Mouse (Mus musculus): ENCODE results near the gene Fndc3b. TPM values are rescaled to one million over a fixed set of nuclear protein-coding genes. Genes with fewer than 3 reads are reported as not detected.

The Fndc3b gene
- polyA plus RNA-seq (2015; fragmentation: Nextera tagmentation; extraction: Ambion mirVana): 24.5 and 27.1 TPM in 2 replicates

- peak within 1 kb of the TSS; percentile 70 for H3K4me3 ChIP-seq (replicated peaks)
- no peaks in the 10 kb centered on the region for H3K36me3 ChIP-seq
- peak; percentile 86 for ATAC-seq (ENCODE audit: insufficient read depth, low FRiP score, low read depth)
- H3K27me3 ChIP-seq (replicated peaks): no peaks in the 10 kb centered on the region
- under 1% methylated on average over 87 of the region's 90 CpGs for WGBS
- H3K9me3 ChIP-seq: no peaks in the 10 kb centered on the region
- peaks cover 18% of the 10 kb centered on the region for H3K4me1 ChIP-seq
- peak within 1 kb of the TSS; percentile 80 for H3K9ac ChIP-seq
- peak within 1 kb of the TSS; percentile 98 for H3K27ac ChIP-seq
- H3K4me2 ChIP-seq: peak within 1 kb of the TSS; percentile 57
Observed at GRCm38 (mm10) chr3:27710648-27711428, at the start of gene Fndc3b. TSS of gene Fndc3b (minus strand) at chr3:27711307.

DNA sequence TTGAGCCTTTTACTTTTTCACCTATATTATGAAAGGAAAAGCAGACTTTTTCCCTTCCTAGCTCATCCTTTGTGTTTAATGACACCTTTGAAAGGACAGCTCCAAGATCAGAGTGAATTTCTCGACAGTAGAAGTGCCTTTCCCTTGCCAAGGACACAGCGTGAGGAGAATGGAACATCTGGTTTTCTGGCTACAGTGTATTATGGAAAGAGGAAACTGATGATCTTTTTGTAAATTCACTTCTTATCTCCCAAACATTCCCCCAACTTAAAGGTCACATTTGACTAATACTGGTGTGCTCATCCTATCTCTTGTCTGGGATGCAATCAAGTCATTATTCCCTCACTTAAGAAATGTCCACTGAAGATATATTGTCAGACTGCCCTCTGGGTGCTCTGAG is 49.2 kb upstream of the Fndc3b start:
- Histone ChIP-seq H3K27me3 (replicated peaks) (no peaks in the 10 kb centered on the region), H3K4me3 (replicated peaks) (no peak overlapping the region)

GRCm38 (mm10) chr3:27758976-27759375 is 47.9 kb upstream of the Fndc3b start:
- Histone ChIP-seq H3K4me2 (no peak overlapping the region), H3K4me1 (no peaks in the 10 kb centered on the region), H3K27ac (no peak overlapping the region), H3K9ac (no peak overlapping the region), H3K4me3 (replicated peaks) (no peak overlapping the region), H3K9me3 (no peaks in the 10 kb centered on the region), H3K36me3 (no peaks in the 10 kb centered on the region), H3K27me3 (replicated peaks) (no peaks in the 10 kb centered on the region)
- WGBS: 36% methylated on average over 6 of the region's 6 CpGs
- no peak for ATAC-seq (ENCODE audit: insufficient read depth, low FRiP score, low read depth)

More for the DNA sequence above, 49.2 kb upstream of the Fndc3b start:
- no peak overlapping the region for H3K4me2 ChIP-seq
- ATAC-seq (ENCODE audit: insufficient read depth, low FRiP score, low read depth): no peak
- H3K27ac ChIP-seq: no peak overlapping the region
- no peak overlapping the region for H3K9ac ChIP-seq
- no peaks in the 10 kb centered on the region for H3K4me1 ChIP-seq
- WGBS: 38% methylated on average over 2 of the region's 2 CpGs
- no peaks in the 10 kb centered on the region for H3K36me3 ChIP-seq
- H3K9me3 ChIP-seq: no peaks in the 10 kb centered on the region

GRCm38 (mm10) chr3:27751657-27752056 is 40.5 kb upstream of the Fndc3b start:
- H3K36me3 ChIP-seq: no peaks in the 10 kb centered on the region
- no peak overlapping the region for H3K4me3 ChIP-seq (replicated peaks)
- H3K9ac ChIP-seq: no peak overlapping the region
- no peaks in the 10 kb centered on the region for H3K27me3 ChIP-seq (replicated peaks)
- H3K9me3 ChIP-seq: no peaks in the 10 kb centered on the region
- H3K4me1 ChIP-seq: no peaks in the 10 kb centered on the region
- H3K27ac ChIP-seq: no peak overlapping the region
- no peak overlapping the region for H3K4me2 ChIP-seq
- no peak for ATAC-seq (ENCODE audit: insufficient read depth, low FRiP score, low read depth)
- WGBS: 60% methylated on average over 5 of the region's 5 CpGs

DNA sequence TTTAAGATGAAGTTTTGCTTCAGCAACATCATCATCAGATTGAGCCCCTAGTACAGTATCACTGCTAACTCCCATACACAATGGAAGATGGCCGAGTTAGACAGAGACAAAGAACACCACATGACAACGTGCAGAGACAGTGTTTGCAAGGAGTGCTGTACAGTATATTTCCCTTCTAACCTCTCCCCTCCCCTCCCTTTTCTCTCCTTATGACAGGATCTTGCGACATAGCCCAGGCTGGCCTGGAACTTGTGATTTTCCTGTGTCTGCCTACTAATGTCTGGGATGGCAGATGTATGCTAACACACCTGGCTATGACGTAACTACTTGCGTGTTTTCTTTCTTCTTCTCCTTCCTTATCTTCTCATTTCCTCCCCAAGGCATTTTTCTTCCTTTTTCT is 40.0 kb upstream of the Fndc3b start:
- Histone ChIP-seq H3K9ac (no peak overlapping the region), H3K9me3 (no peaks in the 10 kb centered on the region), H3K4me1 (no peaks in the 10 kb centered on the region), H3K27ac (no peak overlapping the region), H3K27me3 (replicated peaks) (no peaks in the 10 kb centered on the region), H3K4me3 (replicated peaks) (no peak overlapping the region), H3K36me3 (no peaks in the 10 kb centered on the region), H3K4me2 (no peak overlapping the region)
- 66% methylated on average over 5 of the region's 5 CpGs for WGBS
- ATAC-seq (ENCODE audit: insufficient read depth, low FRiP score, low read depth): no peak

GRCm38 (mm10) chr3:27745651-27746050 is 34.5 kb upstream of the Fndc3b start:
- H3K36me3 ChIP-seq: no peaks in the 10 kb centered on the region
- H3K4me1 ChIP-seq: no peaks in the 10 kb centered on the region
- H3K9me3 ChIP-seq: no peaks in the 10 kb centered on the region
- H3K4me3 ChIP-seq (replicated peaks): no peak overlapping the region
- no peaks in the 10 kb centered on the region for H3K27me3 ChIP-seq (replicated peaks)
- H3K27ac ChIP-seq: no peak overlapping the region
- no peak for ATAC-seq (ENCODE audit: insufficient read depth, low FRiP score, low read depth)
- H3K4me2 ChIP-seq: no peak overlapping the region
- no peak overlapping the region for H3K9ac ChIP-seq
- WGBS: 92% methylated on average over 9 of the region's 9 CpGs

DNA sequence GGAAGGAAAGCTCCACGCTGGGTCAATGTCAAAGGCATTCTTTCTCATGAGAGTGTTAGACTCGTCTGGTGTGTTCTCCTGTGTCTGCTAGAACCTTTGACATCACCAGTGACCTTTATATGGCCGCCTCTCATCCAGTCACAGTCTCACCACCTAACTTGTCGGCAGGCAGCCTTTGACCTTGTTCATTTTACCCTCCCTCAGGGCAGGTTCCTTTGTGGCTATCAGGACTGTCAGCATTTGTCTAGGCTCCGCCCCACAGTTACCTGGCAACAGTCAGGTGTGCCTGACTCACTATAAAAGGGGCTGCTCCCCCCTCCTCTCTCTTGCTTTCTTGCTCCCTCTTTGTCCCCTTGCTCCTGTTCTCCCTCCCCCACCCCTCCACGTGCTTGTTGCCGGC is 33.6 kb upstream of the Fndc3b start:
- Histone ChIP-seq H3K9me3 (no peaks in the 10 kb centered on the region), H3K27ac (no peak overlapping the region), H3K36me3 (no peaks in the 10 kb centered on the region), H3K9ac (no peak overlapping the region), H3K4me2 (no peak overlapping the region), H3K4me1 (no peaks in the 10 kb centered on the region), H3K27me3 (replicated peaks) (no peaks in the 10 kb centered on the region), H3K4me3 (replicated peaks) (no peak overlapping the region)
- 47% methylated on average over 7 of the region's 7 CpGs for WGBS
- peak; percentile 85 for ATAC-seq (ENCODE audit: insufficient read depth, low FRiP score, low read depth)

DNA sequence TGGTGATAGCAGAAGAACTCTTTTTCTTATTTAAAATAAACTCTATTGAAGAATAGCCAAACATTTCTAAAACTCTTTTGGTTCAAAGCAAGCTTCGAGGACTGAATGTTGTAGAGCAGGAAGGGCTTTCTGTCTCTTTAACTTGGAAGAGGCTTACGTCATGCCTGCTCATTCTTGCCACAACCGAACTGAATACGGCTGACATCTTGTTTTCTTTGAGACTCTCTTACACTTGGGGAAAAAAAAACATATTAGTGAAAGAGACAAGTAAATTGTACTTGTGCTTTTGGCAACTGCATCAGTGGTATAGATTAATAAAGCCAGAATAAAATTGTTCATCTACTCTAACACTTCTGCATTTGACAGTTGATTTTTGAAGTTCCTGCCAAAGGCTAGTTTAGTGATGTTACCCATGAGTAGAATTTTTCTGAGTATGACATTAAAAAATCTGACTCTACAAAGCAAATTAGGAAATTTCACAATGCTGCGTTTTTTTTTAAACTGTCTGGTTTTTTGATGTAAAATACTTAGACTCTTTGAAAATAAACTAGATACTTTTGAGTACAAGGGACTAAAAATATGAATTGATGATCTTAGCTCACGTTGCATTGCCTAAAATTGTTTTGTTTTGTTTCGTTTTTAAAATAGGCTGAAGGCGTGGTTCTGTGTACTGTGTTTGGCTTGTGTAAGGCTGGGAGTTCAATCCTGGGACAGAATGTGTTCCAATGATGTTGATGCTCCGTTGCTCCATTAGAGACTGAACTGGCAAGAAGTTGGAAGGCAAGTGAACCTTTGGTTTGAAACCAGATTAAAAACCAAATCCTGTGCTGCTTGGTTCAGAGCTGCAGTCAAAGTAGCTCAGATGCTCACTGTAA is 32.4 kb upstream of the Fndc3b start:
- no peak overlapping the region for H3K27ac ChIP-seq
- no peaks in the 10 kb centered on the region for H3K27me3 ChIP-seq (replicated peaks)
- no peak overlapping the region for H3K9ac ChIP-seq
- no peaks in the 10 kb centered on the region for H3K36me3 ChIP-seq
- WGBS: 69% methylated on average over 9 of the region's 9 CpGs
- ATAC-seq (ENCODE audit: insufficient read depth, low FRiP score, low read depth): no peak
- H3K4me3 ChIP-seq (replicated peaks): no peak overlapping the region
- H3K4me2 ChIP-seq: no peak overlapping the region
- no peaks in the 10 kb centered on the region for H3K4me1 ChIP-seq
- no peaks in the 10 kb centered on the region for H3K9me3 ChIP-seq

DNA sequence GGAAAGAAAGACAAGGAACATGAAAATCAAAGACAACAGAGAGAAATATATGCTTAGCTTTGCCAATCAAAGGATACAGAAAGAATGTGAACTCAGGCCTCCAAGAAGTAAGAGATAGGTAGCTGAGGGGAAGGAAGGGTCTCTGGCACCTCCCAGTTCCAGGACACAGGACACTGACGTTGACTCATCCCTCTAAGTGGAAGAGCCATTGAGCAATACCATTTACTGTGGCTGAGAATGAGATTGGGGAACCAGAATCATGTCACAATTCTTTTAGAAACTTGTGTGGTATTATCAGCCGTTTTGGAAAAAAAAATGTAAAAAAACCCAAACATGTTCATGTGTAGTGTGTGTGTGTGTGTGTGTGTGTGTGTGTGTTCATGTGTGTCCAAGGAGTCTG is 31.0 kb upstream of the Fndc3b start:
- no peaks in the 10 kb centered on the region for H3K36me3 ChIP-seq
- H3K27me3 ChIP-seq (replicated peaks): no peaks in the 10 kb centered on the region
- no peak for ATAC-seq (ENCODE audit: insufficient read depth, low FRiP score, low read depth)
- no peak overlapping the region for H3K4me2 ChIP-seq
- 64% methylated on average over 2 of the region's 2 CpGs for WGBS
- H3K4me3 ChIP-seq (replicated peaks): no peak overlapping the region
- no peaks in the 10 kb centered on the region for H3K4me1 ChIP-seq
- H3K9me3 ChIP-seq: no peaks in the 10 kb centered on the region
- H3K27ac ChIP-seq: no peak overlapping the region
- H3K9ac ChIP-seq: no peak overlapping the region

DNA sequence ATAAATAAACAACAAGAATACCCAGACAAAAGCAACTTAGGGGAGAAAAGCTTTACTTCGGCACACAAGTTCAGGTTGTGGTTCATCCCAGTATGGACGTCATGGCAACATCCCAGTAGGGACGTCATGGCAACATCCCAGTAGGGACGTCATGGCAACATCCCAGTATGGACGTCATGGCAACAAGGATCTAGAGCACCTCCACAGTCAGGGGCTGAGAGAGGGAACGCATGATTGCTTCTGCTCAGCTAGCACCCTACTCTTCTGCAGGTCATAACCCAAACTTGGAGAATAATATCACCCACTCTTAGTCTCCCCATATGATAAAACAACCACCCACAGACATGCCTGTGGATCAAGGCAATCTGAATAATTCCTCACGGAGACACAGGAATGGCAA is 29.0 kb upstream of the Fndc3b start:
- 83% methylated on average over 7 of the region's 7 CpGs for WGBS
- H3K27me3 ChIP-seq (replicated peaks): no peaks in the 10 kb centered on the region
- no peaks in the 10 kb centered on the region for H3K36me3 ChIP-seq
- H3K9me3 ChIP-seq: no peaks in the 10 kb centered on the region
- H3K4me2 ChIP-seq: no peak overlapping the region
- H3K4me3 ChIP-seq (replicated peaks): no peak overlapping the region
- H3K27ac ChIP-seq: no peak overlapping the region
- H3K9ac ChIP-seq: no peak overlapping the region
- ATAC-seq (ENCODE audit: insufficient read depth, low FRiP score, low read depth): no peak
- H3K4me1 ChIP-seq: no peaks in the 10 kb centered on the region

DNA sequence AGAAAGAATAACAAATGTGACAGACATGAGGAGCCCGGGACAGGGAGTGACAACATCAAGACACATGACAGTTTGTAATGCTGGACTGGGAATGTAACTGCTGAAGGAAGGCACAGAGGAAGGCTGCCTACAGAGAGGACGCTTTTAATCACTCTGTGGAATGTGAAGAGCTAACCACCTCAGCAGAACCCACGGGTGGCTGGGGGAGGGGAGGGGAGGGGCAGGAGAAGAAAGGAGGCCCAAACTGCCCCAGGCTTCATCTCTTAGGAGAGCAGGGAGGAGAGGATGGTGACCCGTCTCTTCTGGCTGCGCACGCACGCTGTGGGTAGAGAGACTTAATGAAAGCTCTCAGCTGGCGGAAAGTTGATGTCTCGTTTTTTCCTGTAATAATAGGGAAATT is 25.1 kb upstream of the Fndc3b start:
- 41% methylated on average over 9 of the region's 9 CpGs for WGBS
- no peak for ATAC-seq (ENCODE audit: insufficient read depth, low FRiP score, low read depth)

GRCm38 (mm10) chr3:27735113-27735512 is 24.0 kb upstream of the Fndc3b start:
- H3K36me3 ChIP-seq: no peaks in the 10 kb centered on the region
- no peak overlapping the region for H3K9ac ChIP-seq
- WGBS: 72% methylated on average over 5 of the region's 5 CpGs
- H3K27ac ChIP-seq: no peak overlapping the region
- no peak overlapping the region for H3K4me3 ChIP-seq (replicated peaks)
- H3K9me3 ChIP-seq: no peaks in the 10 kb centered on the region
- H3K4me1 ChIP-seq: no peaks in the 10 kb centered on the region
- H3K4me2 ChIP-seq: no peak overlapping the region
- ATAC-seq (ENCODE audit: insufficient read depth, low FRiP score, low read depth): no peak
- H3K27me3 ChIP-seq (replicated peaks): no peaks in the 10 kb centered on the region

More for the DNA sequence above, 25.1 kb upstream of the Fndc3b start:
- no peaks in the 10 kb centered on the region for H3K4me1 ChIP-seq
- no peak overlapping the region for H3K4me2 ChIP-seq
- no peaks in the 10 kb centered on the region for H3K36me3 ChIP-seq
- H3K27me3 ChIP-seq (replicated peaks): no peaks in the 10 kb centered on the region
- no peak overlapping the region for H3K4me3 ChIP-seq (replicated peaks)
- H3K27ac ChIP-seq: no peak overlapping the region
- H3K9ac ChIP-seq: no peak overlapping the region
- no peaks in the 10 kb centered on the region for H3K9me3 ChIP-seq
